Mouse (Mus musculus) forebrain, embryonic 16.5 days (tissue): ENCODE measurements at regions not wholly inside any gene's neighbourhood (a gene's known extent, or its start where the extent isn't known, plus 50 kb on each side); places are given as distances from the start of the nearest gene placed in this dataset.

ENCODE experiments used
- ATAC-seq: fragments of 200-750 bp; cut with Nextera tagmentation; 2 replicates; pipeline ENCODE4 v1.8.0; 2017; ENCODE audit warnings: mild to moderate bottlenecking, moderate library complexity
- H3K27ac ChIP-seq: fragments of 300-500 bp; sonication (generic); 2 replicates; pipeline ENCODE4 v1.5.1; 2014; ENCODE audit warnings: low read length, control low read depth
- H3K27me3 ChIP-seq: fragments of 300-500 bp; sonication (generic); replicated peaks from 2 replicates; pipeline ENCODE4 v1.6.1; 2014; ENCODE audit warnings: low read length; ENCODE audit not compliant: control insufficient read depth, insufficient read depth
- H3K36me3 ChIP-seq: fragments of 300-500 bp; sonication (generic); 2 replicates; pipeline ENCODE4 v1.6.1; 2014; ENCODE audit not compliant: control insufficient read depth, insufficient read depth
- H3K4me1 ChIP-seq: fragments of 300-500 bp; sonication (generic); replicated peaks from 2 replicates; pipeline ENCODE4 v1.6.1; 2014; ENCODE audit warnings: low read length; ENCODE audit not compliant: control insufficient read depth, insufficient read depth
- H3K4me2 ChIP-seq: fragments of 300-500 bp; sonication (generic); 2 replicates; pipeline ENCODE4 v1.6.1; 2014; ENCODE audit warnings: mild to moderate bottlenecking, low read length, control low read depth
- H3K4me3 ChIP-seq: fragments of 300-500 bp; sonication (generic); replicated peaks from 2 replicates; pipeline ENCODE4 v1.5.1; 2014; ENCODE audit warnings: mild to moderate bottlenecking, low read length, control low read depth
- H3K9ac ChIP-seq: fragments of 300-500 bp; sonication (generic); replicated peaks from 2 replicates; pipeline ENCODE4 v1.6.1; 2014; ENCODE audit warnings: low read depth, low read length, control low read depth
- H3K9me3 ChIP-seq: fragments of 300-500 bp; sonication (generic); 2 replicates; pipeline ENCODE4 v1.6.1; 2016; ENCODE audit warnings: low read length; ENCODE audit not compliant: control insufficient read depth
- WGBS: fragments of 180-500 bp; shearing (Covaris S2); extraction: QIAGEN DNeasy Blood & Tissue Kit; methylation state at CpG from one replicate; pipeline ENCODE4 v1.1.7; 2014; 5-methylcytosine and 5-hydroxymethylcytosine counted together

DNA sequence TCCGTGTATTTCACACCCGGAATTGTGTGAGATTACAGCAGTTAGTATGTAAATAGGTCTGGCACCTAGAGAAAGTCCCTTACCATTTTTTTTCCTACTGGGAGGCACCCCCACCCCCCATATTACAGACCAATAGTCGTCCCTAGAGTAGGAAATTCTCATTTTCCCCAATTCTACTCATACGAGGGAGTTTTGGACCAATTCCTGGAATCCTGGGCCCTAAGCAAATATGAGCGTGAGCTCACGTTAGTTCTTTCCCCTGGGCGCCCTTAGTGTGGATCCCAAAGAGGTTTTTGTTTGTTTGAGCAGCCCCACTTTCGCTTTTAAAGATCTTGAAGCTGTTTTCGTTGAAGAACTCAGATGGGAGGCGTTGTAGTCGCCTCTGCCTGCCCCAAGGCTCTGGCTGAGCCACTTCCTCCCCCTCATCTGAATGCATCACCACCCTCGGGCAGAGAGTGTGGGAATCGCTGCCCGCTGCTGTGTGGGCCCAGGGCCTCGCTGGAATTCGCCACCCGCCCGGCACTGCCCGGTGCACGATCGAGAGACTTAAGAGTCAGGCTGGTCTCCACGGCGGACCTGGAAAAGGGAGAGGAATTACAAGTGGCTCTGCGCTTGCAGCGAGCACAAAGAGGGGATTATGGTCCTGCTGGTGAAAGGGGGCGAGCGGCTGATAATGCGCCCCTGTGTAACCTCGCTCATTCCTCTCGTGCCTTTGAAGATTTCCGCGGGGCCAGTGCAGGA, 80.6 kb upstream of the Akt3 start:
- H3K4me3 ChIP-seq = peak overlapping the region; percentile 39
- H3K4me1 ChIP-seq = peaks cover 11% of the 10 kb centered on the region; the same call in 1 of the 2 replicates
- H3K4me2 ChIP-seq = peak overlapping the region; percentile 54
- no peaks in the 10 kb centered on the region for H3K27me3 ChIP-seq
- no peaks in the 10 kb centered on the region for H3K36me3 ChIP-seq
- H3K9ac ChIP-seq = peak overlapping the region; percentile 53
- 2% methylated on average over 32 of the region's 32 CpGs for WGBS
- peak; percentile 95 for ATAC-seq
- H3K27ac ChIP-seq = peak overlapping the region; percentile 56
- H3K9me3 ChIP-seq = no peaks in the 10 kb centered on the region

DNA sequence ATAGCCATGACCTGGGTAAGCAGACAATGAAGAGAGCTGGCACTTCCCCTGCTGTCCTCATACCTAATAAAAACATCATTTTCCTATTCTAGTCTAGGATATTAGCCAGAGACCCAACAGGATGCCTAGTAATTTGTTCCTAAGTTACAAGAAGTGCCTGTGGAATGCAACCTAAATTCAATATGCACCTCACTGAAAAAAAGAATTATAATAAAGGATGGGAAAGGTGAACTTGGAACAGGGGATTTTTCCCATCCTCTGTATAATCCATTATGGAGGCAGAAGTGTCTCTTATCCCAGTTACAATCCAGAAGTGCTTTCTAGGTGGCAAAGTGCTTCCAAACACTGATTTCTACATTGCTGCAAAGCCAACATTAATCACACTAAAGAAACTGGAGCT, 79.8 kb upstream of the Akt3 start:
- Histone ChIP-seq H3K4me2 (no peak overlapping the region), H3K4me3 (no peak overlapping the region), H3K9me3 (no peaks in the 10 kb centered on the region), H3K27me3 (no peaks in the 10 kb centered on the region), H3K9ac (no peak overlapping the region), H3K36me3 (no peaks in the 10 kb centered on the region), H3K27ac (no peak overlapping the region; the same call in 1 of the 2 replicates), H3K4me1 (0 out of 2 replicates have a peak, but pooled peaks cover 7% of the 10 kb centered on the region)
- ATAC-seq = no peak

DNA sequence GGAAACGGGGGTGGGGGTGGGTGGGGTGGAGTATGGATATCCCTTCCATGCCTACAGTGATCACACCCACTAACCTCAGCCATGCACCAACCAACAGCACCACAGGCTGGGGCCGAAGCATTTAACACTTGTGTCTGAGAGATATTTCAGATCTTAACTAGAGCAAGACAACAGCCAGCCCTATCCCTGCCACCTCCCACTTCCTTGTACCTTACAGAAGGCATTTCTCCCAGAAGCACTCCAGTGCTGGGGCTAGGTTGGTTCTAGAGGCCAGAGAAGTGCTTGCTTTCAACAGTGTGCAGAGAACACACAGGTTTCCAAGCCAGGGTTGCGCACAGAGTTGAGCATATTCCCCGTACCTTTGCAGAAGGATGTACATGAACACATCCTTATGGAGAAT, 79.1 kb upstream of the Akt3 start:
- Histone ChIP-seq H3K9ac (no peak overlapping the region), H3K36me3 (no peaks in the 10 kb centered on the region), H3K27me3 (no peaks in the 10 kb centered on the region), H3K4me2 (no peak overlapping the region), H3K4me3 (no peak overlapping the region), H3K27ac (no peak overlapping the region), H3K4me1 (0 out of 2 replicates have a peak, but pooled peaks cover 7% of the 10 kb centered on the region), H3K9me3 (no peaks in the 10 kb centered on the region)
- 90% methylated on average over 4 of the region's 4 CpGs for WGBS
- no peak for ATAC-seq

DNA sequence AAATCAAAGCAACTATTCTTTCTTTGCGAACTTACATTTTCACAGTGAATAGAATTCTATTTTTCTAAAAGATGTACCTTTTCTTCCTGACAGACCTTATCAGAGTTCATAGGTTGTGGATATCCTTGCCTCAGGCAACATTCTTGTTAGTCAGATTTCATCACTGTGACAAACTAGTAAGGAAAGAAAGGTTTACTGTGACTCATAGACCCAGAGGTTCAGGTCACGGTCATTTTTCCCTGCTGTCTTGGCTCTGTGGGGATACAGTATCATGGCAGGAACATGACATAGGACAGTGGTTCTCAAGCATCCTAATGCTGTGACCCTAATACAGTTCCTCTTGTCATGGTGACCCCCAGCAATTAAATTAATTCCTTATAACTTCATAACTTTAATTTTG, 78.4 kb upstream of the Akt3 start:
- Histone ChIP-seq H3K4me1 (0 out of 2 replicates have a peak, but pooled peaks cover 7% of the 10 kb centered on the region), H3K9ac (no peak overlapping the region), H3K27ac (no peak overlapping the region), H3K4me3 (no peak overlapping the region), H3K36me3 (no peaks in the 10 kb centered on the region), H3K4me2 (no peak overlapping the region), H3K27me3 (no peaks in the 10 kb centered on the region), H3K9me3 (no peaks in the 10 kb centered on the region)
- ATAC-seq = no peak
- 93% methylated on average over 2 of the region's 2 CpGs for WGBS

GRCm38 (mm10) chr1:177335961-177336360, 78.0 kb upstream of the Akt3 start:
- no peak overlapping the region for H3K4me3 ChIP-seq
- 0 out of 2 replicates have a peak, but pooled peaks cover 7% of the 10 kb centered on the region for H3K4me1 ChIP-seq
- 92% methylated on average over 6 of the region's 6 CpGs for WGBS
- no peaks in the 10 kb centered on the region for H3K27me3 ChIP-seq
- no peaks in the 10 kb centered on the region for H3K9me3 ChIP-seq
- H3K27ac ChIP-seq = no peak overlapping the region
- no peak overlapping the region for H3K9ac ChIP-seq
- no peak for ATAC-seq
- H3K36me3 ChIP-seq = no peaks in the 10 kb centered on the region
- H3K4me2 ChIP-seq = no peak overlapping the region

- Histone ChIP-seq H3K36me3 (no peaks in the 10 kb centered on the region), H3K4me2 (peak overlapping the region; percentile 89), H3K9ac (peak overlapping the region; percentile 70), H3K4me1 (peaks cover 14% of the 10 kb centered on the region), H3K27me3 (no peaks in the 10 kb centered on the region), H3K9me3 (0 out of 2 replicates have a peak, but pooled peaks cover 2% of the 10 kb centered on the region), H3K4me3 (peak overlapping the region; percentile 55), H3K27ac (peak overlapping the region; percentile 57)
- no peak for ATAC-seq
- 25% methylated on average over 4 of the region's 4 CpGs for WGBS
Measured at GRCm38 (mm10) chr1:177323366-177323765, 65.4 kb upstream of the Akt3 start.

DNA sequence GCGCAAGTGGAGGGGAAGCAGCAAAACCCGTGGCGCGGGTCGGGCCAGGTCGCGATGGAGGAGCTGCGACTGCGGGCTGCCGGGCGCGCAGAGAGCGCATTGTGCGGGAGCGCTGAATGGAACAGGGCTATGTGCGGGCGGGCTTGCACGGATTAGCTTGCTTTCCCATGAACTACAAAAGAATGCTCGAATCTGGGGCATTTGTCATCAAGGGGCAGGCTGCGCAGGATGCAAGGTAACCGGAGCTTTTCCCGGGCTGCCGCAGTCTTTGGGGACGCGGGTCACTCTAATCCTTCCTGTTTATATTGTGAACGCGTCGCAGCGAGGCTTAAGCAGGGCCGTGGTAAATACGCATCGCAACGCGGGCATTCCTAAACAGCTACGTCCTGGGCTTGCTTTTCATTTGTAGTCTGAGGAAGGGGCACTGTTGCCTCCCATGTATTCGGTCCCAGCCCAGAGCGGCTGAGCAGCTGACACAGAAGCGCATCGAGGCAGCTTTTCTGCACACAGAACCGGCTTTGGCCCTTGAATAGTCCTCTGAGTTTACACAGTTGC, 64.8 kb upstream of the Akt3 start:
- peak overlapping the region; percentile 55 for H3K4me3 ChIP-seq
- H3K9me3 ChIP-seq = 0 out of 2 replicates have a peak, but pooled peaks cover 2% of the 10 kb centered on the region
- no peaks in the 10 kb centered on the region for H3K36me3 ChIP-seq
- no peaks in the 10 kb centered on the region for H3K27me3 ChIP-seq
- H3K27ac ChIP-seq = peak overlapping the region; percentile 57
- under 1% methylated on average over 40 of the region's 40 CpGs for WGBS
- peak; percentile 89 for ATAC-seq
- H3K9ac ChIP-seq = peak overlapping the region; percentile 70
- H3K4me2 ChIP-seq = peak overlapping the region; percentile 89
- H3K4me1 ChIP-seq = peaks cover 14% of the 10 kb centered on the region

- Histone ChIP-seq H3K36me3 (no peaks in the 10 kb centered on the region), H3K4me1 (peaks cover 14% of the 10 kb centered on the region), H3K27ac (no peak overlapping the region), H3K4me2 (peak overlapping the region; percentile 89), H3K4me3 (peak overlapping the region; percentile 55), H3K27me3 (no peaks in the 10 kb centered on the region), H3K9me3 (0 out of 2 replicates have a peak, but pooled peaks cover 2% of the 10 kb centered on the region), H3K9ac (peak overlapping the region; percentile 70)
- 3% methylated on average over 6 of the region's 6 CpGs for WGBS
- peak; percentile 53 for ATAC-seq
Measured at GRCm38 (mm10) chr1:177322307-177322685, 64.3 kb upstream of the Akt3 start.

GRCm38 (mm10) chr1:177321655-177322306, 63.8 kb upstream of the Akt3 start:
- Histone ChIP-seq H3K4me3 (no peak overlapping the region), H3K4me2 (no peak overlapping the region), H3K9ac (no peak overlapping the region), H3K27ac (no peak overlapping the region), H3K36me3 (no peaks in the 10 kb centered on the region), H3K4me1 (peaks cover 14% of the 10 kb centered on the region), H3K9me3 (0 out of 2 replicates have a peak, but pooled peaks cover 2% of the 10 kb centered on the region), H3K27me3 (no peaks in the 10 kb centered on the region)
- WGBS = 37% methylated on average over 5 of the region's 5 CpGs
- peak; percentile 5; the same call in 1 of the 2 replicates for ATAC-seq
